Mouse (Mus musculus): ENCODE results near the gene Edem3.
"Not testable (repeated sequence)": the region's sequence is repeated elsewhere in the genome, so short reads cannot be mapped to it uniquely, and the experiment has no call there.

Gene Edem3

DNA sequence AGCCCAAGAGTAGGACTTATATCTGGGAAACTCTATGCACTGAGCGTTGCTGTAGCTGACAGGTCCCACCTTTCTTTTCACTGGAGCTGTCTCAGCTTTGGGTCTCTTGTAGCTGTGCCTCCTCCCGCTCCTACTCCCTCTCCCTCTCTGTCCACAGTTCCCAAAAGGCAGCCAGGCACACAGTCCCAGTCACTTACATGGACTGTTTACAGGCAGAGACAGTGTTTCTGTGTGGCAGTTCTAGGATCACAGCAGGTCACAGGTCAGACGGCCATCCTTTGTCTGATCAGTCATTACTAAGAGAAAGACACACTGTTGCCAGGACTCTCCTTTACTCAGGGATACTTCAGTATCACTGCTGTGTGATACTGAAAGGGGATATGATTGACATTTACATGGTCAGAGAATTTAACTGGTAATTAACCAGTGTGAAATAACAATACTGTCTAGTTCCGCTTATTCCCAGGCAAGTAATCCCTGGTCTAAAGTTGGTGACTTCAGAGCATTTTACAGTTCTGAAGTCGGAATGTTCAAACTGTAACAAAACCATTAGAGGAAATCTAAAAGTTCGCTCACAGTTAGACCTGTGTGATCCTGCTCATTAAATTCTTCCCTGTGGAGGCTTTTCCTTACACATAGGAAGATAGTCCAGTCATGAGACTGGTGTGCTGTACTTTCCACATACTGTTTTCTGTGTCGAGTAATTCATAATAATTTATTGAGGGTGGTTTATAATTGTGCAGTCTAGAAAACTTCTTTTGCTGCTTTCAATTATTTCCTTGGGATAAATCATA is 55.7 kb downstream of the Edem3 start:
- peak; percentile 13 for DNase-seq (ENCODE audit: low read depth, low spot score)

DNA sequence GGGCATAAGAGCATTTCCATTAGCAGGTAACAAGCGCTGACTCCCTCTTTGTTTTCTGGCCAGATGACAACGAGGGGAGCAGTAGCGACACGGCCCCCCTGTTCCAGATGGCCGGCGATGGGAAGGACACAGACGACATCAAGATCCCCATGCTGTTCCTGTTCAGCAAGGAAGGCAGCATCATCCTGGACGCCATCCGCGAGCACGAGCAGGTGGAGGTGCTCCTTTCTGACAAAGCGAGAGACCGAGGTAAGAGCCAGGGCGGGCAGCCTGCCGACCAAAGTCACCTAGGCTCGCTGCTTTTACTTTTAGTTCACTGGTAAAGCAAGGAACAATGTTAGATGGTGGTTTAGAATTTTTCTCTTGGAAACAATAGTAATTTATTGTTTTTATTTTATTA is 56.3 kb downstream of the Edem3 start:
- DNase-seq (ENCODE audit: low read depth, low spot score): no peak

DNA sequence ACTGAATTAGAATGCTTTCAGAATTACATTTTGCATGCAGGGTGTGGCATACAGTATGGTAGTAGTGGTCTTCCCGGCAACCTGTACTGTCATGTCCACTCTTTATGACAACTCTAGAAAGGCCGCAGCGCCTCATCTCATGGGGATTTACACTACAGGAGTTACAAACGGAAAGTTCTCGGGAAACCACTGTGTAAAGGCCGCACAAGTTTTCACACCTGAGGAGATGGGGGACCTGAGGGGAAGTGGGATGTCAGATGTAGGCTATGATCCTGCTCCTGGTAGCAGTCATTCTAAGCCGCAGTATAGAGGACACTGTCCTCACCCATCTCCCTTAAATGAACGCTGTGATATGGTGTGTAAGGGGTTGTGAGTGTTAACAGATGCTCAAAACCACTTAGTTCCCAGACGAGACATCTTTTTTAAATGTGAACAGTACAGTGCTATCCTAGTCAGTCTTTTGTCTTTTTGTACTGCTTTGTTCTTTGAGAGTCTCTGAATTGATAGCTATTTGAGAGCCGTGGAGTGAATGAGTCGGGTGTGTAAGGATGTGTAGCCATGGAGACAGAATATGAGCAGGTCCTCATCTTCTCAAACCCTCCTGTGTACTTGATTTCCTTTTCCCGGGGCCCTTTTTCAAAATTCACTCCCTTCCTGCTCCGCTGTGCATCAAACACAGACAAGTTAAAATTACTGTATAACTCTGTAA is 57.0 kb downstream of the Edem3 start:
- no peak for DNase-seq (ENCODE audit: low read depth, low spot score)

DNA sequence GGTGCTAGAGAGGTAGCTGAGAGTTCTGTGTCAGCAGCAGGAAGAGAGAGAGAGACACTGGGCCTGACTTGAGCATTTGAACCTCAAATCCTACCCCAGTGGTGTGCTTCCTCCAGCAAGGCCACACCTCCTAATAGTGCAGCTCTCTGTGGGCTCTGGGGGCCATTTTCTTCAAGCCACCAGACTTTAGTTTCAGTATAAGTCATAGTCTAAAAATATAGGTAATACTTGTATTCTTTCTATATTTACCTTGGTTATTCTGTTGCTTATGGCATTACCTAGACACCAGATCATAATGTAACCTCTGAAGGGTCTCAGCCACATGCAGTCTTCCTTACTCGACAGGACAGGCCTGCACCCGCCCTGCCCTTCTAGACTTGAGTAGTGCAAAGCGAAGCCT is 60.9 kb downstream of the Edem3 start:
- DNase-seq (ENCODE audit: low read depth, low spot score): no peak

DNA sequence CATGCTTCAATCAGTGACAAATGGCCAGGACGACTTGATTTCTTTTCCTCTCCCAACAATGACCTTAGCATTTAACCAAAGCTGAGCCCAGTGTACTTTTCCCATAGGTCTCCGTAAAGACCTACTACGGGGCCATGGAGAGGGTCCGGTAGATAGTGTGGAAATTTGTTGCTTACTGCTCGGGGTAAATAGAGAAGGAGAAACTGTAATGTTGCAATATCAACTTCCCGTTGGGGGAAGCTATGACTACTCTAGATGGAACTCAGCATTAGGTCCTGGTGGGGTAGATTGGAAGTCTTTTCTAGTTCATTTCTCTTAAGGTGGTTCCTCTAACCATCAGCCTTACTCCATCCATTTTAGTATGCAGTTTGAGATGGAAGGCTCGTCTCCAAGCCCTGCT is 64.0 kb downstream of the Edem3 start:
- DNase-seq (ENCODE audit: low read depth, low spot score): no peak

DNA sequence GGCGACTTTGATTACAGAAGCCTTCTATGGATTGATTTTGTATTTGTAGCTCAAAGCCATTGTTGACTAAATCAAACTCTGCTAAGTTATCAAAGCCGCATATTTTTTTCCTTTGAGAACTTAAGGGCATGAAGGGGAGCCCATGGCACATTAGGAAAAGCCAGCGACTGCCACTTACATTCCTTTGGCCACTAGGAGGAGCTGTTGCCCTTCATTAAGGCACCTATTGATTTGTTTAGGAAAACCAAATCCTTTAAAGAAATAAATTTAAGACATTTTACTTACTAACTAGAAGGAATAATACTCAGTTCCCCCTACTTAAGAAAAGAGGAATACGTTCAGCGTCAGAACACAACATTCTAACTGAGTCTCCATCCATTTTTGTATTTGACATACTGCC is 65.3 kb downstream of the Edem3 start:
- peak; percentile 76 for DNase-seq (ENCODE audit: low read depth, low spot score)

DNA sequence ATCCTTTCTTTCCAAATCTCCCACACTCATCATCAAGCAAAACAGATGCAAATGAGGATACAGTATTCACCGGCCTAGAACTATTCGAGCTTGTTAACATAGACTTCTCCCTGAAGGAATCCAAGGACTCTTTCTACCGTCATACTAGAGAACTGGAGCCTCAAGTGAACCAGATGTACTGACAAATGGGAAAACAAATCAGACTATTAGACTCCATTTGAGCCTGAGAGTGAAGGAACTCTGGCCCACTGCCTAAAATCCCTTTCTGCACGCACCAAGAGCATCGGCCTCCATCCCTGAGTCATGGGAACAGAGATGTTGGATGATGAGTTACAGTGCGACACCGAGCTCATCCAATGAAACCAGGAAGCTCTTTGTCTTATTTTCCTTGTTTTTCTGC is 69.9 kb downstream of the Edem3 start:
- no peak for DNase-seq (ENCODE audit: low read depth, low spot score)

DNA sequence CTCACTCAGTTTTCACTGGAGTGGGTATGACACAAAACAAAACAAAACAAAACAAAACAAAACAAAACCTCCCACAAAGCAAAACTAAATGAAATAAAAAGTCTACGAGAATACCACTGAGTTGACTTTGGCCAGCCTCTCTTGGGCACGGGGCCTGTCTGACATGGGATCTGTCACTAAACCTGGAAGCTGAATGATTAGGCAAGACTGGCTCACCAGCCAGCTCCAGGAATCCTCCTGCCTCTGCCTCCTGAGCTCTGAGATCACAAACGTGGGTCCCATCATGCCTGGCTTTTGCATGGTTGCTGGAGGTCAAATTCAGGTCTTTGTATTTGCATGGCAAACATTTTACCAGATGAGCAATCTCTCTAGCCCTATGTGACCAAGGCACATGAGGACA is 76.6 kb downstream of the Edem3 start:
- DNase-seq (ENCODE audit: low read depth, low spot score): no peak

DNA sequence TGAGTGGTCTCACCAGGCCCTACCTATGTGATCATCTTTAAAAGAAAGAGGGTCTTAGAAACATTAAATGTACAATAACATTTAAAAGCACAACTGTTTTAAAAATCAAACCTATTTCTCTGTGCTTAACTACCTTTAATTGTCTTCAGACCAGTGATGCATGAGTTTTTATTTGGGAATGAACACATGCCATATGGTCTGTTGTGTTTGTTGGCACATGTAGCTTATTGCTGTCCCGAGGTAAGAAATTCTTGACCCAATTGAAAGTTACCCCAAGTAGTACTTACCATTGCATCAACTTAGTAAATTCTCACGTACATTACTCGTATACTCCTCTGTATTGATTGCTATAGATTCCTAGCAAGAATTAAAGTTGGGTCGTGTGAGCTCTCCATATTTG is 80.1 kb downstream of the Edem3 start:
- DNase-seq (ENCODE audit: low read depth, low spot score): no peak

DNA sequence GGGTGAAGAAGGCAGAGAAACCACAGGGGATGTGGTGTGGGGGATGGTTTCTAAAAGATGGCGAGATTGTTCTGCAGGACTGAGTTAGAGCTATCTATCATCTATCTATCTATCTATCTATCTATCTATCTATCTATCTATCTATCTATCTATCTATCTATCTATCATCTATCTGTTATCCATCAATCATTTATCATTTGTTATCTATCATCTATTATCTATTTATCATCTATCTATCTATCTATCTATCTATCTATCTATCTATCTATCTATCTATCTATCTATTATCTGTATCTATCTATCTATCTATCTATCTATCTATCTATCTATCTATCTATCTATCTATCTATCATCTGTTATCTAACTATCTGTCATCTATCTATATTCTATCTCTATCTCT is 85.2 kb downstream of the Edem3 start:
- not testable (repeated sequence) for DNase-seq (ENCODE audit: low read depth, low spot score)

DNA sequence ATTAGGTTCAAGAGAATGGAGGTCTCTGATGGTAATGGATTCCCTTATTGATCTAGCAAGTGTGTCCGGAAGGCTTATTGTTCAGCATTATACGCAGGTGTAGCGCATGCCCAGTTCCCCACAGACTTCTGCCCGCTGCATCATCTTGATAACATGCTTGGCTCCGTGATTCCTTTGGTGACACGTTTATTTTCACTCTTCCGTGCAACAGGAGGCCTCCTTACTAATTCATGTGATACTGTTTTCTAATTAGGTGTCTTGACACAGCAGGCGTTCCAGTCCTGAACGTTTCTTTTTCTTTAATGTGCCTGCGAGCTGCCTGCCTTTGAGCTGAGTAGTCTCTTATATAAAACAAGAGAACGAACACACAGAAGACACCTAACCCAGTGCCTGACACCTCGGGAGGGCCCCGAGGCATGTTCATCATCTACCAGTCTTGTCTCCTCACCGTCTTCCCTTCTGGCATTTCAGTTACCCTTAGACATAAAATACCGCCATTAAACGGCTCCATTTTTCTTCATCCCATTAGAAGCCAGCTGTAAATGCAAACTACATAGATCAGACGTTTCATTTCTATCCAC is 90.2 kb downstream of the Edem3 start:
- no peak for DNase-seq (ENCODE audit: low read depth, low spot score)

DNA sequence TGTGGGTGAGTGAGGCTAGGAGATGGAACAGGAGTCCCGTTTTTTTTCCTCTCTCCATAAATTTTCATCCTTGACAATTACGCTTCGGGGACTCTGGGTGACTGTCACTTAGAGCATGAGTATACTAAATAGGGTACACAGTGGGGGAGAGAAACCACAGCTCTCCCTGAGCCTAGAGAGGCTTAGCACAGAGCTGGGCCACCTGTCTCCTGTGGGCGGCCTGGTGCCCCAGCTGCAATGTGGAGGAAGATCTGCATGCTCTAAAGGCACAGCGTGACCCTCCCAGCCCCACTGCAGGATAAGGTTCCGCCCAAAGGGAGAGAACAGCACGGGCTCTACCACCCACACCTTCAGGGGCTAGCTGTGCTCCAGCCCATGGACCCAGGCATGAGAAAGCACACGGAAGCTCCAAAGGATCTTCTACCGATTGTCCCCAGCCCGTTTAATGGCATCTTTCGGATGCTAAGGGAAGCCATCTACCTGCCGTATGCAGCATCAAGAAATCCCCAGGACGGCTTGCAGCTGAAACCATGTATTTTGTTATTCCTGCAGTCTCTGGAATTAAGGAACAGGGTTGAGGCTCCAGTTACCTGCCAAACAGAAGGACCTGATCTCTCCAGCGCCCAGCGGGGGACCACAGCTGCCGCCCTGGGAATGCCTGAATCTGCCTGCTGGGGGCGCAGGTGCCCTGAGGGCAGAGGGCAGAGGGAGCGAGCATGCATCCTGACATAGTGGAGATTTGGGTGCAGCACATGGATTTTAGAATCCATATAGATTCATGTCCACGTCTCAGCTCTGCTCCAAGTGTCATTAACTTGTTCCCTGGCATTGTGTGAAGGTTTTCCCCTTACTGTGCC is 91.0 kb downstream of the Edem3 start:
- no peak for DNase-seq (ENCODE audit: low read depth, low spot score)

DNA sequence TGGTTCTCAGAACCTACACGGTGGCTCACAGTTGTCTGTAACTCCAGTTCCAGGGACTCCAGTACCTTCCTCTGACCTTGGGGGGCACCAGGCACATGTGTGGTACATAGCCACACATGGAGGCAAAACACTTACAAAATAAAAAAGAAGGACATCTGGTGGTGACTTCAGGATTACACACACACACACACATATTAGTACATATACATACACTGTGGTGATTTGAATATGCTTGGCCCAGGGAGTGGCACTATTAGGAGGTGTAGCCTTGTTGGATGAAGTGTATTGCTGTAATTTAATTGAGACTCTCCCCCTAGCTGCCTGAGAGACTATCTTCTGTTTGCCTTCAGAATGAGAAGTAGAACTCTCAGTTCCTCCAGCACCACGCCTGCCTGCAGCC is 93.1 kb downstream of the Edem3 start:
- no peak for DNase-seq (ENCODE audit: low read depth, low spot score)

DNA sequence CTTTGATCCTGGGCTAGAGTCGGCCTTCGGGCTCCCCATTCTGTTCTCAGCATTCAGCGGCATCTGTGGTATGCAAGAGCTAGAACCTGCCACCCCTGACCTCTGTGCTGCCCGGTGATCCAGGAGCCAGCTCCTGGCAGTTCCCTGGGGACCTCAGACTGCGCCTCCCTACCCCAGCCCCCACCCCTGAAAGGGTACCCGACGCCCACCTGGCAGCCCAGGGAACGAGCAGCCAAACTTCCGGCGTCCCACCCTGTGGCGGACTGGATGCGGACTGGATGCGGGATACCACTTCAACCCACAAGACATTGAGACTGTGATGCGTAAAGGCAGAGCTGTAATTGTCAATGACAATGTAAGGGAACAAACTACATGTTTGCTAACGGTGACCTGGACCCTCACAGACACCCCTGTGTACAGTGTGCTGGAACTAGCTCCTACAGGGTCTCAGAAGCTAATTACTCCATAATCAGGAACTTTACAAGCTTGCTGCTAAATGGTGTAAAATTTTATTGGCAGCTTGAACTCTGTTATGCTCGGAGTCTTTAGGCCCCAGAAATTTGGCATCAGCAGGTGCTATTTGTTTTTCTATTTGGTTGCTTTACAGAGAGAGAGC is 94.9 kb downstream of the Edem3 start:
- DNase-seq (ENCODE audit: low read depth, low spot score): no peak

DNA sequence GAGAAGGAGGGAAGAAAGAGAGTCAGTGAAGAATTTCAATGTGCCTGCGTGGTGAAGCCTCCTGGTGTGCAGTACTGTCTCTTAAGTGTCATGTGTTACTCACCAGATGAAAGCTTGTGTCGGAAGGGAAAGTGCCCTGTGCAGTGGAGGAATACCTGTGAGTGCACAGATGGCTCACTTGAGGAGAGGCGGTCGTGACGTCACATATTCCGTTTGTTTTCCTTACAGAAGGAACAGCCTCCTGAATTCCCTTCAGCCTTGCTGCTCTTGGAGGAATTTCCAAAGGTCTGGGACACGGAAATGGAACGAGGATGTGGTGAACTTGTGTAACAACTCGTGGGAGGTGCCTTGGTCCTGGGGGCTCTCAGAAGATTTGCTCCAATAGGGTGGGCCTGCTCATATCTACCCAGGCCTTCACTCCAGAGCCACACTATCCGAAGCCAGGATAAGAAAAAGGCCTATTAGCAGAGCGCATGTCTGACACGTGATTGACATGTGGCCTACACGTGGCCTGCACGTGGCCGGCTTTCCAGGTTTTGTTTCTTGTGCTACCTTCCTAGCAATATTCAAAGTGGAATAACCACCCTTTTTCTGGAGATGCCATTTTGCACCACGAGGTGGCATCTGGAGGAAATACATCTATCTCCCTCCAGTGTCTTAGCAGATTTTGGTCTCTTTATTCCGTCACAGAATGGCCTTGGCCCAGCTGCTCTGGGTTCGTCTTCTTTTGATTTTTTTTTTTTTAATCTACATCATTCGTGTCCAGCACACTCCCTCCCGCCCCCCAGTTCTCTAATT is 96.1 kb downstream of the Edem3 start:
- no peak for DNase-seq (ENCODE audit: low read depth, low spot score)

DNA sequence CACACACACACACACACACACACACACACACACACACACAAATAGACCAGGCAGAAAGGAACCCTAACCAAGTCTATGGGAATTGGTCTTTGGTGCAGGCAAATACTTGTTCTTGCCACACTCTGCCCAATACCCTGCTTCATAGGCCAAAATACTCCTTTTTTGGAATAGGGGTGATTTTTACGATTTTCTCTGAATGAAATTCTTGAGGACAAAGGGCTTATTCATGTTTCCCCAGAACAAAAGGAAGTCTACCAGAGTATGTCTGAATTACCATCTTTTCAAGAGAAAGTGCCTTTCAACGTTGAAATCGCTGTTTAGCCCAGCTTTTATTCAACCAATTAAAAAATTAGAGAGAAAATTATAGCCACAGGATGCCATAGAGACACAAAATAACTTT is 96.8 kb downstream of the Edem3 start:
- no peak for DNase-seq (ENCODE audit: low read depth, low spot score)

DNA sequence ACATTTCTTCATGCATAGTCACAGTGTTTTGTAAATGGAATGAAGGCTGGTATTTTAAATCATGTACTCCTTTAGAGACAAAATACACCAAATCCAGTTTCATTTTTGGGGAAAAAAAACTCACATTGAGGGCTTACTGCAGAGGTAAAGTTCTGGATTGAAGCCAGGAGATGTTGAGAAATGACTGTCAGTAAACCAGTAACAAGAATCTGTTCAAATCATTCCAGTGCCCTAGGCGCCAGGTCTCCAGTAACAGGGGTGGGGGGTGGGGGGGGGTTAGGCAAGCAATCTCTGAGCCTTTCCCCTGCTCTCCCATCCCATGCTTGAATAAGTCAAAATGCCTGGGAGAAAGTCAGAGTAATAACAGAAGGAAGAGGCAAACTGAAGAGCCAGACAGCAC is 100.4 kb downstream of the Edem3 start:
- no peak for DNase-seq (ENCODE audit: low read depth, low spot score)

DNA sequence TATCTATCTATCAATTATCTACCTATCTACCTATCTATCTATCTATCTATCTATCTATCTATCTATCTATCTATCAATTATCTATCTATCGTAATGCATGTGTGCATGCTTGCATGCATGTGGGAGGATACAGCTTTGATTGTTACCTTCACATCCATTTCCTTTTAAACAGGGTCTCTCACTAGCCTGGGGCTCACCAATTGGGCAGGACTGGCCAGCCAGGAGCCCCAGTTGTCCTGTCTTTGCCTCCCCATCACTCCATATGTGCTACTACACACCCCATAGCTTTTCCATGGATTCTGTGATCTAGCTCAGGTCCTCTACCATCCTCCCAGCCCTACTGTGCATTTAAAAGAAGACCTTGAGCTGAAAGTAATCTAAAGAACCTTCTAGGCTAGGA is 103.3 kb downstream of the Edem3 start:
- DNase-seq (ENCODE audit: low read depth, low spot score): no peak

DNA sequence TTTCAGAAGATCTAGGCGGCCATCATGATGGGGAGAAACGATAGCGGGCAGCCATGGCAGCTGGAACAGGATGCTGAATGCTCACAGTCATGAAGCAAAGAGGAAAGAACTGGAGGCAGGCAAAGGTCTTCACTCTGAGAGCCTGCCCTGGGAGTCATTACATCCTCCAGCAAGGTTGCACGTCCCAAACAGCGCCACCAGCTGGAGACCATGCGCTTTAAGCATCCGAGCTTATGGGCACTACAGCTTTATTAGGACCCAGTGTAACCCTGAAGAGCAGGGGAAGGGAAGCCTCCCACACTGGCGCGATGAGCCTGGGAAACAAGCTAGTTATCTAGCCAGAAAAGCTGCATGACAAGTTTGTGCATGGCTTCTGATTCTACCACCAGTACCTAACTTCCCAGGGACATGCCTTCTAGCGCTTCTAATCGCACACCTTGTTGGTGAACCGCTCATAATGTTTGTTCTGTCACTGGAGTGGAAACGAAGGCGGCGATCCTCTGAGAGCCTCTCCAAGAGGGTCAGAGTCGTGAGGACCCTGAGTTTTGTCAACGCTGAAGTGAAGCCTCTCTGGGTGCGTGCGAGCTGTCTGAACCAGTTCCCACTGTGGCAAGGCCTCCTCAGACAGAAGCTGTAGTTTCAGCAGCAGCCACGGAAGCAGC is 106.3 kb downstream of the Edem3 start:
- no peak for DNase-seq (ENCODE audit: low read depth, low spot score)

DNA sequence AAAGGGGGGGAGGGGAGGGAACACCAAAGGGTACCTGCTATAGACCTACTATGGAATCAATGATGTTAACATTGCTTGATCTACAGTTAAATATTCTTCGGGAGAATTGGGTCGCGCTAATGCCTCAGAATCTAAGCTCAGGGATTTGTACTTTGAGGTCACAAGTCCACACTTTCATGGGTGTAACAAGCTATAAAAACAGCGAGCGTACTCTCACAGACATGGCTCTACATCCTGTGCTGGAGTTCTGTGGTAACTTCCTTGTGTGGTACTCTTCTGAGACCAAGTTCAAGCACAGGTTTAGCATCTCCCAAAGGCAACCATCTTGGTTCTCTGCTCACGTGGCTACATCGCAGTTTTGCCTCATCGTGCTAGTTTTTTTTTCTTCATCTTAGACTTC is 106.9 kb downstream of the Edem3 start:
- no peak for DNase-seq (ENCODE audit: low read depth, low spot score)

Measured in mesoderm, embryonic 11.5 days (tissue).